ENCODE assay signal across 8 mouse cellular contexts in the genomic region with DNA sequence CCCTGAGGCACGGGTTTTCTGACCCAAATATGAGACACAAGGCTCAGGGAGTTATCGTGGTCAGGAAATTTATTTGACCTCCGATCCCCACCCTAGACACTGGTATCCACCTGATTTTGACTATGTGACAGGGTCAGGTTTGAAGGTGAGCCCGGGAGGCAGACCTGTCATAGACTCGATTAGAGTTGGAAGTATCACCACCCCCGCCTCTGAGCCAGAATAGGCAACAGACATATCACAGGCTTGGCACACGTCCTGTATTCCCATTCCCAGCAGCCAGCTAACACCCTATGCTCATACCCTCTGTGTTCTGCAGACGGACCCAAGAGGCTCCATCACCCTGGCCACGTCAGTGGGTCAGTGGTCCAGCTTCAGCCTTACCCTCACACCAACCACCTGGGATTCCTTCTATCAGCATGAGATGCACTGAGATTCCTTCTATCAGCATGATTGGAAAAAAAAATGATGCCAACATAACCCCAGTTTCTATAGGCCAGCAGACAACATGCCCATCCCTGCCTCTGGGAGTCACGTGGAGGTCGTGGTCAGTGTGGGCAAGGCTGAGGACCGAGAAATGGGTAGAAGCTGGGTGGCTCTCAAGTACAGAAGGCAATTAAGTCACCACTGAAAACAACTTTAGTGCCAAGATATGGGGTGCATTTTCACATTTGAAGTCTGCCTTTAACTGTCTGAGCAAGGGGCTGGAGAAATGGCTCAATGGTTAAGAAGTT. TPM values are rescaled to one million over a fixed set of nuclear protein-coding genes. Genes with fewer than 3 reads are reported as not detected.
DNase-seq lines count a peak whose midpoint lies in the region; ATAC-seq and TF ChIP-seq lines count a peak whose summit lies in the region.

No protein-coding gene starts in this region.

- peak overlapping the region; percentile 47 for H3K4me3 ChIP-seq in forebrain, embryonic 13.5 days
- H3K4me3 ChIP-seq in intestine, postnatal 0 days (ENCODE audit: low read depth, low read length): no peak overlapping the region
- peak overlapping the region; percentile 44 for H3K4me3 ChIP-seq in neural tube, embryonic 14.5 days (ENCODE audit: low read depth, low read length)

- DNase-seq in left cerebral cortex, adult 18-20 months (ENCODE audit: low spot score in 2 of 2): peak; percentile 55 to 69
- no peak for DNase-seq in left cerebral cortex, postnatal 4 days
- no peak for DNase-seq in urinary bladder, postnatal 10 days (ENCODE audit: low spot score)
- no peak for DNase-seq in gastrocnemius, adult 18-20 months (ENCODE audit: low spot score)
- no peak for DNase-seq in kidney, adult 18-20 months

- peaks cover 21% of the 10 kb centered on the region for H3K27me3 ChIP-seq in forebrain, embryonic 13.5 days
- H3K27me3 ChIP-seq in intestine, postnatal 0 days (replicated peaks; ENCODE audit: control insufficient read depth, insufficient read depth, low read length): peaks cover 9% of the 10 kb centered on the region
- no peaks in the 10 kb centered on the region; the same call in 1 of the 2 replicates for H3K27me3 ChIP-seq in neural tube, embryonic 14.5 days (ENCODE audit: control insufficient read depth, insufficient read depth, low read length)

- WGBS in forebrain, embryonic 13.5 days: 68% methylated on average over 12 of the region's 12 CpGs
- 66% methylated on average over 12 of the region's 12 CpGs for WGBS in intestine, postnatal 0 days
- WGBS in neural tube, embryonic 14.5 days: 73% methylated on average over 12 of the region's 12 CpGs

- peaks cover 15% of the 10 kb centered on the region for H3K4me1 ChIP-seq in forebrain, embryonic 13.5 days
- no peaks in the 10 kb centered on the region for H3K4me1 ChIP-seq in intestine, postnatal 0 days (replicated peaks; ENCODE audit: control insufficient read depth, insufficient read depth, low read length)
- H3K4me1 ChIP-seq in neural tube, embryonic 14.5 days (ENCODE audit: control insufficient read depth, insufficient read depth, low read length): 0 out of 2 replicates have a peak, but pooled peaks cover 7% of the 10 kb centered on the region

- intact Hi-C loops in left cerebral cortex, postnatal 4 days (cut with DNase I): no loop called here

- 0 out of 2 replicates have a peak, but pooled peaks cover 4% of the 10 kb centered on the region for H3K9me3 ChIP-seq in forebrain, embryonic 13.5 days (replicated peaks)
- no peaks in the 10 kb centered on the region for H3K9me3 ChIP-seq in intestine, postnatal 0 days (ENCODE audit: control insufficient read depth)
- H3K9me3 ChIP-seq in neural tube, embryonic 14.5 days (ENCODE audit: control insufficient read depth, low read length): no peaks in the 10 kb centered on the region

- TF ChIP-seq CTCF in intestine, postnatal 0 days (IDR thresholded peaks at IDR 0.05; ENCODE audit: low read depth): no peak

- H3K36me3 ChIP-seq in forebrain, embryonic 13.5 days (ENCODE audit: poor library complexity, severe bottlenecking): no peaks in the 10 kb centered on the region
- H3K36me3 ChIP-seq in intestine, postnatal 0 days (ENCODE audit: control insufficient read depth, insufficient read depth): no peaks in the 10 kb centered on the region
- no peaks in the 10 kb centered on the region for H3K36me3 ChIP-seq in neural tube, embryonic 14.5 days (ENCODE audit: control insufficient read depth, insufficient read depth, low read length)

- 0 out of 2 replicates have a peak, but pooled peaks have one; percentile 30 for ATAC-seq in forebrain, embryonic 13.5 days
- ATAC-seq in intestine, postnatal 0 days: no peak
- peak; percentile 20; the same call in 1 of the 2 replicates for ATAC-seq in neural tube, embryonic 14.5 days (ENCODE audit: low read depth)

- H3K4me2 ChIP-seq in forebrain, embryonic 13.5 days: peak overlapping the region; percentile 72
- H3K4me2 ChIP-seq in intestine, postnatal 0 days (replicated peaks; ENCODE audit: low read depth): peak overlapping the region; percentile 65
- H3K4me2 ChIP-seq in neural tube, embryonic 14.5 days (ENCODE audit: low read depth, low read length): peak overlapping the region; percentile 68

- H3K27ac ChIP-seq in forebrain, embryonic 13.5 days: no peak overlapping the region
- no peak overlapping the region for H3K27ac ChIP-seq in intestine, postnatal 0 days (ENCODE audit: low read depth, low read length)
- peak overlapping the region; percentile 73 for H3K27ac ChIP-seq in neural tube, embryonic 14.5 days (ENCODE audit: low read depth, low read length)

- H3K9ac ChIP-seq in forebrain, embryonic 13.5 days: peak overlapping the region; percentile 65
- 0 out of 2 replicates have a peak overlapping the region, but pooled peaks have one; percentile 1 for H3K9ac ChIP-seq in intestine, postnatal 0 days (ENCODE audit: low read depth, low read length)
- peak overlapping the region; percentile 62 for H3K9ac ChIP-seq in neural tube, embryonic 14.5 days (replicated peaks; ENCODE audit: low read depth, low read length)

RNA-seq across cellular contexts. Expression of a gene that starts 6.9 kb away (rescaled TPM):
- 10 to 100 TPM; 26.8 to 29.3 TPM for total RNA-seq in left cerebral cortex, adult 18-20 months (2021)
- 10 to 100 TPM; 31.4 to 33.1 TPM for total RNA-seq in left cerebral cortex, postnatal 4 days (2021)
- polyA plus RNA-seq in forebrain, embryonic 13.5 days (2015; fragmentation: Nextera tagmentation; extraction: Ambion mirVana): 20.7 and 20.9 TPM in 2 replicates
- polyA plus RNA-seq in intestine, postnatal 0 days (2015; fragmentation: Nextera tagmentation; extraction: Ambion mirVana): 3.5 and 3.9 TPM in 2 replicates
- 27.3 and 28.6 TPM in 2 replicates for polyA plus RNA-seq in neural tube, embryonic 14.5 days (2014; fragmentation: Nextera tagmentation; extraction: Ambion mirVana)
- total RNA-seq in gastrocnemius, adult 18-20 months (2021): 1 to 10 TPM; 1.2 to 1.5 TPM

RNA-seq across cellular contexts. Expression of a gene that starts 7.3 kb away (rescaled TPM):
- 100 to 1,000 TPM; 111 to 114 TPM for total RNA-seq in left cerebral cortex, adult 18-20 months (2021)
- total RNA-seq in left cerebral cortex, postnatal 4 days (2021): 10 to 100 TPM; 72.7 to 80.6 TPM
- 32.9 and 36.4 TPM in 2 replicates for polyA plus RNA-seq in forebrain, embryonic 13.5 days (2015; fragmentation: Nextera tagmentation; extraction: Ambion mirVana)
- polyA plus RNA-seq in intestine, postnatal 0 days (2015; fragmentation: Nextera tagmentation; extraction: Ambion mirVana): 10.8 and 12.1 TPM in 2 replicates
- polyA plus RNA-seq in neural tube, embryonic 14.5 days (2014; fragmentation: Nextera tagmentation; extraction: Ambion mirVana): 41.7 and 45.7 TPM in 2 replicates
- under 1 TPM; 0.81 to 0.96 TPM for total RNA-seq in gastrocnemius, adult 18-20 months (2021)

RNA-seq across cellular contexts. Expression of a gene that starts 28.7 kb away (rescaled TPM):
- total RNA-seq in left cerebral cortex, adult 18-20 months (2021): 100 to 1,000 TPM; 111 to 122 TPM
- total RNA-seq in left cerebral cortex, postnatal 4 days (2021): 100 to 1,000 TPM in 1 of 2 experiments, 10 to 100 TPM in 1; 97.9 to 109 TPM
- 246 and 248 TPM in 2 replicates for polyA plus RNA-seq in forebrain, embryonic 13.5 days (2015; fragmentation: Nextera tagmentation; extraction: Ambion mirVana)
- polyA plus RNA-seq in intestine, postnatal 0 days (2015; fragmentation: Nextera tagmentation; extraction: Ambion mirVana): 143 and 145 TPM in 2 replicates
- 207 and 211 TPM in 2 replicates for polyA plus RNA-seq in neural tube, embryonic 14.5 days (2014; fragmentation: Nextera tagmentation; extraction: Ambion mirVana)
- total RNA-seq in gastrocnemius, adult 18-20 months (2021): 10 to 100 TPM; 90.3 to 95.5 TPM

RNA-seq across cellular contexts. Expression of a gene that starts 40.3 kb away (rescaled TPM):
- total RNA-seq in left cerebral cortex, adult 18-20 months (2021): under 1 TPM in 1 of 2 experiments, not detected in 1; 0.14 TPM
- under 1 TPM in 1 of 2 experiments, not detected in 1; 0.42 TPM for total RNA-seq in left cerebral cortex, postnatal 4 days (2021)
- 0.14 TPM in 1 of 2 replicates, not detected in the other for polyA plus RNA-seq in forebrain, embryonic 13.5 days (2015; fragmentation: Nextera tagmentation; extraction: Ambion mirVana)
- 2.3 and 4.3 TPM in 2 replicates for polyA plus RNA-seq in intestine, postnatal 0 days (2015; fragmentation: Nextera tagmentation; extraction: Ambion mirVana)
- polyA plus RNA-seq in neural tube, embryonic 14.5 days (2014; fragmentation: Nextera tagmentation; extraction: Ambion mirVana): 1.8 and 2.6 TPM in 2 replicates
- total RNA-seq in gastrocnemius, adult 18-20 months (2021): not detected

RNA-seq across cellular contexts. Expression of a gene that starts 44.9 kb away (rescaled TPM):
- 100 to 1,000 TPM; 453 to 457 TPM for total RNA-seq in left cerebral cortex, adult 18-20 months (2021)
- 100 to 1,000 TPM; 290 to 310 TPM for total RNA-seq in left cerebral cortex, postnatal 4 days (2021)
- polyA plus RNA-seq in forebrain, embryonic 13.5 days (2015; fragmentation: Nextera tagmentation; extraction: Ambion mirVana): 916 and 1,000 TPM in 2 replicates
- polyA plus RNA-seq in intestine, postnatal 0 days (2015; fragmentation: Nextera tagmentation; extraction: Ambion mirVana): 1,235 and 1,272 TPM in 2 replicates
- polyA plus RNA-seq in neural tube, embryonic 14.5 days (2014; fragmentation: Nextera tagmentation; extraction: Ambion mirVana): 928 and 1,005 TPM in 2 replicates
- 100 to 1,000 TPM; 772 to 857 TPM for total RNA-seq in gastrocnemius, adult 18-20 months (2021)

Comparison
In these comparisons a context has a peak if more than half of its experiments do, and no peak if none do; other contexts are left out.
1. DNase-seq: peak in left cerebral cortex, adult 18-20 months (2 of 2); none in left cerebral cortex, postnatal 4 days (single experiment), urinary bladder, postnatal 10 days (single experiment), gastrocnemius, adult 18-20 months (single experiment) and kidney, adult 18-20 months (single experiment).
2. H3K9ac ChIP-seq: peak in every context shown above with its lines; median percentile 65 in forebrain, embryonic 13.5 days; 62 in neural tube, embryonic 14.5 days; 1 in intestine, postnatal 0 days.
3. RNA of a gene that starts 6.9 kb away (total RNA-seq): 31.4 to 33.1 TPM in left cerebral cortex, postnatal 4 days and 26.8 to 29.3 TPM in left cerebral cortex, adult 18-20 months; 1.2 to 1.5 TPM in gastrocnemius, adult 18-20 months; every median in the first group is over 10 times any median in the second.
4. RNA of a gene that starts 7.3 kb away (total RNA-seq): 111 to 114 TPM in left cerebral cortex, adult 18-20 months and 72.7 to 80.6 TPM in left cerebral cortex, postnatal 4 days; 0.81 to 0.96 TPM in gastrocnemius, adult 18-20 months; every median in the first group is over 10 times any median in the second.
5. Peak in every context shown above with its lines, with median percentiles within 50 percentile points of each other: H3K4me2 ChIP-seq.